Comparison of ENCODE assay signal across 12 mouse cellular contexts in genomic region chr16:27443941-27444340, GRCm38 (mm10). TPM values are rescaled to one million over a fixed set of nuclear protein-coding genes. Genes with fewer than 3 reads are reported as not detected.
DNase-seq lines count a peak whose midpoint lies in the region; ATAC-seq and TF ChIP-seq lines count a peak whose summit lies in the region.
"Had no signal": no experiment of that assay in that cellular context is flagged by ENCODE, and none has a peak within 500 bp of the region (broad histone marks: within the 10 kb centered on the region; RNA-seq: fewer than 3 reads in every experiment).

No protein-coding gene starts in this region.

- H3K27ac ChIP-seq in heart, adult 2 months: no peak overlapping the region
- H3K27ac ChIP-seq in heart, embryonic 11.5 days (ENCODE audit: low read depth, low read length): no peak overlapping the region
- H3K27ac ChIP-seq in liver, adult 2 months (replicated peaks; ENCODE audit: insufficient read depth, low read depth, low read length): no peak overlapping the region
- H3K27ac ChIP-seq: forebrain, embryonic 15.5 days; hindbrain, embryonic 15.5 days; liver, embryonic 15.5 days; stomach, embryonic 15.5 days had no signal

- intact Hi-C loops in heart, adult 2 months (cut with DNase I): no loop called here

- no peak overlapping the region for H3K9ac ChIP-seq in heart, adult 2 months (ENCODE audit: low read depth, low read length)
- H3K9ac ChIP-seq in heart, embryonic 11.5 days (ENCODE audit: low read depth, low read length): no peak overlapping the region
- H3K9ac ChIP-seq in liver, adult 2 months (ENCODE audit: low read depth, low read length): no peak overlapping the region
- H3K9ac ChIP-seq: forebrain, embryonic 15.5 days; hindbrain, embryonic 15.5 days; liver, embryonic 15.5 days; stomach, embryonic 15.5 days had no signal

- no peak for DNase-seq in heart, adult 2 months
- DNase-seq in liver, adult 2 months (ENCODE audit: extremely low read depth, low read depth, low spot score): peak; percentile 47
- DNase-seq in liver: no peak
- peak; percentile 14 for DNase-seq in induced T-regulatory cell, adult 2 months (ENCODE audit: low read depth)
- DNase-seq in c-Kit-positive CD71-positive TER-119-positive erythroid progenitor cells, embryonic 14.5 days (ENCODE audit: low spot score): no peak
- DNase-seq in ovary, postnatal 36 days (ENCODE audit: low spot score): no peak

- H3K27me3 ChIP-seq in heart, adult 2 months (ENCODE audit: control insufficient read depth, insufficient read depth, low read length): no peaks in the 10 kb centered on the region
- H3K27me3 ChIP-seq in heart, embryonic 11.5 days (ENCODE audit: control insufficient read depth, insufficient read depth, low read length): no peaks in the 10 kb centered on the region
- no peaks in the 10 kb centered on the region for H3K27me3 ChIP-seq in liver, adult 2 months (ENCODE audit: control insufficient read depth, insufficient read depth, low read length)
- H3K27me3 ChIP-seq: forebrain, embryonic 15.5 days; hindbrain, embryonic 15.5 days; liver, embryonic 15.5 days; stomach, embryonic 15.5 days had no signal

- TF ChIP-seq CTCF in heart, adult 2 months (IDR thresholded peaks at IDR 0.05): peak; percentile 59
- no peak for TF ChIP-seq CTCF in liver, adult 2 months (IDR thresholded peaks at IDR 0.05; ENCODE audit: low read depth, low read length)

- TF ChIP-seq POLR2A in heart, adult 2 months (IDR thresholded peaks at IDR 0.05; ENCODE audit: insufficient read depth, low read depth, low read length): no peak
- TF ChIP-seq POLR2A in liver, adult 2 months (IDR thresholded peaks at IDR 0.05; ENCODE audit: extremely low read depth, insufficient read depth, low read length): no peak

- no peaks in the 10 kb centered on the region for H3K4me1 ChIP-seq in heart, adult 2 months (ENCODE audit: control insufficient read depth, insufficient read depth, low read length)
- H3K4me1 ChIP-seq in heart, embryonic 11.5 days (ENCODE audit: control insufficient read depth, insufficient read depth, low read length): no peaks in the 10 kb centered on the region
- H3K4me1 ChIP-seq in liver, adult 2 months (ENCODE audit: control insufficient read depth, insufficient read depth, low read length): no peaks in the 10 kb centered on the region
- H3K4me1 ChIP-seq: forebrain, embryonic 15.5 days; hindbrain, embryonic 15.5 days; liver, embryonic 15.5 days; stomach, embryonic 15.5 days had no signal

- H3K9me3 ChIP-seq in heart, embryonic 11.5 days (replicated peaks; ENCODE audit: control insufficient read depth, low read length): no peaks in the 10 kb centered on the region
- H3K9me3 ChIP-seq: forebrain, embryonic 15.5 days; hindbrain, embryonic 15.5 days; liver, embryonic 15.5 days; stomach, embryonic 15.5 days had no signal

- H3K36me3 ChIP-seq in heart, adult 2 months (ENCODE audit: control insufficient read depth, insufficient read depth, low read length): no peaks in the 10 kb centered on the region
- peaks cover 14% of the 10 kb centered on the region for H3K36me3 ChIP-seq in heart, embryonic 11.5 days (ENCODE audit: control insufficient read depth, insufficient read depth, low read length)
- H3K36me3 ChIP-seq in liver, adult 2 months (ENCODE audit: control insufficient read depth, insufficient read depth, low read length): peaks cover 41% of the 10 kb centered on the region

- no peak for ATAC-seq in heart, embryonic 11.5 days (replicated peaks; ENCODE audit: insufficient number of reproducible peaks, low FRiP score, low TSS enrichment)
- ATAC-seq in CD4-positive, CD25-positive, alpha-beta regulatory T cell, adult 4 months: peak; percentile 65

- H3K4me3 ChIP-seq in heart, adult 2 months: no peak overlapping the region
- no peak overlapping the region for H3K4me3 ChIP-seq in heart, embryonic 11.5 days (ENCODE audit: low read depth, low read length)
- H3K4me3 ChIP-seq in liver, adult 2 months (ENCODE audit: insufficient read depth, low read depth, low read length): no peak overlapping the region
- H3K4me3 ChIP-seq: forebrain, embryonic 15.5 days; hindbrain, embryonic 15.5 days; liver, embryonic 15.5 days; stomach, embryonic 15.5 days had no signal

- no peaks in the 10 kb centered on the region for H3K79me2 ChIP-seq in heart, adult 2 months (replicated peaks; ENCODE audit: control insufficient read depth, insufficient read depth, low read length)
- H3K79me2 ChIP-seq in liver, adult 2 months (ENCODE audit: control insufficient read depth, insufficient read depth, low read length): no peaks in the 10 kb centered on the region

- no peak overlapping the region for H3K4me2 ChIP-seq in heart, embryonic 11.5 days
- H3K4me2 ChIP-seq: forebrain, embryonic 15.5 days; hindbrain, embryonic 15.5 days; liver, embryonic 15.5 days; stomach, embryonic 15.5 days had no signal

- no peak for TF ChIP-seq EP300 in heart, adult 2 months (IDR thresholded peaks at IDR 0.05; ENCODE audit: insufficient read depth, low read depth, low read length)

- WGBS in heart, adult 2 months: 81% methylated on average over 3 of the region's 3 CpGs
- 87% methylated on average over 3 of the region's 3 CpGs for WGBS in heart, embryonic 11.5 days (ENCODE audit: insufficient replicate concordance)
- WGBS in liver, adult 2 months: 77% methylated on average over 3 of the region's 3 CpGs

RNA-seq across cellular contexts. Expression of gene Ccdc50, which starts 55.3 kb away (rescaled TPM):
- 10 to 100 TPM; 33.7 to 35.9 TPM for total RNA-seq in heart, adult 2 months (2021)
- polyA plus RNA-seq in heart, adult 2 months (2012; rRNA removed): 7.2 and 14.8 TPM in 2 replicates
- polyA plus RNA-seq in heart, embryonic 11.5 days (2014; fragmentation: Nextera tagmentation; extraction: Ambion mirVana): 47.5 and 51.0 TPM in 2 replicates
- 26.5 and 27.4 TPM in 2 replicates for total RNA-seq in liver, adult 2 months (2014; rRNA removed)
- polyA plus RNA-seq in liver, adult 2 months (2012; rRNA removed): 11.8 and 14.5 TPM in 2 replicates
- polyA plus RNA-seq in CD4-positive, CD25-positive, alpha-beta regulatory T cell, adult 4 months (2017; shearing (Covaris generic)): 10 to 100 TPM; 24.0 to 26.9 TPM

Comparison
In these comparisons a context has a peak if more than half of its experiments do, and no peak if none do; other contexts are left out.
1. DNase-seq: peak in liver, adult 2 months (single experiment) and induced T-regulatory cell, adult 2 months (single experiment); none in heart, adult 2 months (0 of 2), liver (single experiment), c-Kit-positive CD71-positive TER-119-positive erythroid progenitor cells, embryonic 14.5 days (single experiment) and ovary, postnatal 36 days (single experiment).